Mouse (Mus musculus) 3T3-L1 (cell line): ENCODE measurements around the gene Prox2.
A peak's percentile ranks its signal among the peaks of the same experiment; 100 is the strongest.

Experiments
- DNase-seq: peaks from one replicate; pipeline ENCODE4 v3.0.0-alpha.2; 2015; ENCODE audit warnings: low read depth, low spot score

Prox2 gene

GRCm38 (mm10) chr12:85094010-85094409, 16.5 kb downstream of the Prox2 start:
- peak; percentile 92 for DNase-seq

GRCm38 (mm10) chr12:85092214-85092613, 18.3 kb downstream of the Prox2 start:
- peak; percentile 80 for DNase-seq

GRCm38 (mm10) chr12:85091190-85091589, 19.4 kb downstream of the Prox2 start:
- no peak for DNase-seq

GRCm38 (mm10) chr12:85087845-85088244, 22.7 kb downstream of the Prox2 start:
- no peak for DNase-seq

GRCm38 (mm10) chr12:85084941-85085340, 25.6 kb downstream of the Prox2 start:
- DNase-seq, result peak; percentile 66

- DNase-seq, result peak; percentile 18
These were observed 26.3 kb downstream of the Prox2 start for GRCm38 (mm10) chr12:85084257-85084656.

GRCm38 (mm10) chr12:85077100-85077499, 33.5 kb downstream of the Prox2 start:
- no peak for DNase-seq

- DNase-seq, result no peak
These were observed 39.5 kb downstream of the Prox2 start for GRCm38 (mm10) chr12:85071043-85071442.

GRCm38 (mm10) chr12:85051218-85051617, 59.3 kb downstream of the Prox2 start:
- peak; percentile 84 for DNase-seq
